Mouse (Mus musculus) kidney, adult 18-20 months (tissue): ENCODE results near the gene Dydc2.

Experiments used
- DNase-seq: peaks from one replicate; pipeline ENCODE4 v3.0.0; 2021

The Dydc2 gene

GRCm38 (mm10) chr14:40999904-41000645, 68.9 kb downstream of the Dydc2 start:
- DNase-seq: no peak
